Mouse (Mus musculus) midbrain, embryonic 10.5 days (tissue): Measurements from ENCODE around the gene Cetn4. TPM values are rescaled to one million over a fixed set of nuclear protein-coding genes. Genes with fewer than 3 reads are reported as not detected.

Experiments
- polyA plus RNA-seq: library from polyadenylated mRNA; unstranded; fragments of >200 nt; fragmentation: Nextera tagmentation; extraction: Ambion mirVana; gene quantifications from 2 replicates; pipeline ENCODE4 v1.2.1, GENCODE M21; 2016

Cetn4 gene
- polyA plus RNA-seq, 1 experiment from 2014 or later = 1.7 TPM

Other genes starting within 250 kb of the Cetn4 start
- 0.66 and 0.67 TPM in 2 replicates for gene Adad1, start 249.2 kb downstream of the Cetn4 start, polyA plus RNA-seq
- 0.17 and 0.20 TPM in 2 replicates for gene Il2, start 186.7 kb downstream of the Cetn4 start, polyA plus RNA-seq
- not detected in 2 replicates for gene Il21, start 80.1 kb downstream of the Cetn4 start, polyA plus RNA-seq
- 8.8 and 9.1 TPM in 2 replicates for gene Bbs12, start 154 bp downstream of the Cetn4 start, polyA plus RNA-seq
- gene Fgf2, start 35.6 kb upstream of the Cetn4 start, polyA plus RNA-seq = 0.35 and 0.57 TPM in 2 replicates
- gene Spata5, start 107.2 kb upstream of the Cetn4 start, polyA plus RNA-seq = 40.1 and 48.9 TPM in 2 replicates
- 3.8 and 5.0 TPM in 2 replicates for gene Nudt6, start 107.5 kb upstream of the Cetn4 start, polyA plus RNA-seq